ENCODE assay signal across 21 mouse cellular contexts in the genomic region with DNA sequence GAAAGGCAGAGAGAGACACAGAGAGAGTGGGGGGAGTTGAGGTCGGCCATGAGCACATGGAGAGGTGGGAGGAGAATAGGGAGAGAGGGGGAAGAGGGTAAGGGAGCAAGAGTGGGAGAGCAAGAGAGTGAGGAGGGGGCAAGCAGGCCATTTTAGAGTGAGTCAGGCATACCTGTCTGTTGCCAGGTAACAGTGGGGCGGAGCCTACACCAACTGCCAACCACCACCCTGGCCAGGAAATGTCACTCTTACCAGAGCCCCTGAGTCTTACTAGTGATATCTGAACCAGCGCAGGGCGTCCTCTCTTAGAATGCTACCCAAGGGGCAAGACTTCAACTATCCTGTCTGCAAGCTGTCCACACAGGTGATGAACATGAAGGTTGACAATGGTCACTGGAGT.
"Had no signal": no experiment of that assay in that cellular context is flagged by ENCODE, and none has a peak within 500 bp of the region (broad histone marks: within the 10 kb centered on the region; RNA-seq: fewer than 3 reads in every experiment).

No protein-coding gene starts in this region.

- H3K4me3 ChIP-seq: layer of hippocampus, adult 2 months; limb, embryonic 10.5 days; limb, embryonic 13.5 days; liver, embryonic 12.5 days; liver, embryonic 15.5 days; neural tube, embryonic 12.5 days; neural tube, embryonic 15.5 days had no signal

- H3K4me1 ChIP-seq: liver, embryonic 12.5 days; liver, embryonic 15.5 days had no signal

- H3K27ac ChIP-seq: kidney, postnatal 0 days; layer of hippocampus, adult 2 months; liver, embryonic 12.5 days; liver, embryonic 15.5 days; neural tube, embryonic 12.5 days; neural tube, embryonic 15.5 days; stomach, postnatal 0 days had no signal

- H3K27me3 ChIP-seq: limb, embryonic 13.5 days; liver, embryonic 12.5 days; liver, embryonic 15.5 days; neural tube, embryonic 12.5 days; neural tube, embryonic 15.5 days had no signal

- H3K36me3 ChIP-seq: limb, embryonic 10.5 days; limb, embryonic 13.5 days; liver, embryonic 12.5 days; liver, embryonic 15.5 days; neural tube, embryonic 12.5 days; neural tube, embryonic 15.5 days had no signal

- DNase-seq: kidney, adult 2 months; layer of hippocampus, adult 9-11 months; liver; lung, adult 18-20 months; lung, postnatal 10 days; lung, postnatal 4 days; midbrain, embryonic 14.5 days; right cerebral cortex, adult 18-20 months; right cerebral cortex, postnatal 14 days; right cerebral cortex, postnatal 4 days had no signal

- H3K4me2 ChIP-seq: limb, embryonic 13.5 days; liver, embryonic 12.5 days; liver, embryonic 15.5 days; midbrain, embryonic 11.5 days; neural tube, embryonic 12.5 days; neural tube, embryonic 15.5 days had no signal

- H3K9me3 ChIP-seq: limb, embryonic 10.5 days; limb, embryonic 13.5 days; liver, embryonic 12.5 days; liver, embryonic 15.5 days; neural tube, embryonic 12.5 days; neural tube, embryonic 15.5 days had no signal

- ATAC-seq: intestine, postnatal 0 days; liver, embryonic 12.5 days had no signal

- H3K9ac ChIP-seq: limb, embryonic 13.5 days; liver, embryonic 12.5 days; liver, embryonic 15.5 days; neural tube, embryonic 12.5 days; neural tube, embryonic 15.5 days had no signal
